Mouse (Mus musculus) small intestine, adult 10 weeks (tissue): ENCODE results near the gene Nudt22. TPM values are rescaled to one million over a fixed set of nuclear protein-coding genes. Genes with fewer than 3 reads are reported as not detected.

Source experiments
- polyA plus RNA-seq: library from polyadenylated mRNA; stranded (reverse); fragments of 350-450 nt; fragmentation: Illumina TruSeq; extraction: RNeasy Lipid Tissue Mini Kit (QIAGEN cat#74804); gene quantifications from one replicate; pipeline ENCODE4 v1.2.3, GENCODE M21; 2014; ENCODE audit warnings: low replicate concordance

Gene Nudt22
- polyA plus RNA-seq, result not detected

DNA sequence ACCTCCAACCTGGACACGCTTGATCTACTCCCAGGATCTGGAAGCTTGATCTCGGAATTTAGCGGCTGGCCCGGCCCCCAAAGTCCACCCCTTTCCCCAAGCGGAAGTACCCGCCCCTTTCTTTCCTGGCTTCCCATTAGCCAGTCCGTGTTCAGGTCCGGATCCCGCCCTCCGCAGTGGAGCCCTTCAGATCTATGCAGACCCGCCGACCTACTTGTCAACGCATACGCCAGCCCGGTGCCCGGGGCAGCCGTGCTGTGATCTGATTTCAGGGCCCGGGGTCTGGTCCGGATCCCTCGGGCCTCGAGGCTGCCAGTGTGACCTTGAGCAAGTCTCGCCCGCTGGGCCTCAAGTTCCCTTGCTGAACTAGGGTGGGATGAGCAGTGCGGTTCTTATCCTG lies at the start of gene Nudt22, which contains the start of gene Trpt1:
Nudt22 (minus strand) TSS at position 112 of the 400 bp plus-strand sequence.
Trpt1 (plus strand) TSS at position 126 of the 400 bp plus-strand sequence.

DNA sequence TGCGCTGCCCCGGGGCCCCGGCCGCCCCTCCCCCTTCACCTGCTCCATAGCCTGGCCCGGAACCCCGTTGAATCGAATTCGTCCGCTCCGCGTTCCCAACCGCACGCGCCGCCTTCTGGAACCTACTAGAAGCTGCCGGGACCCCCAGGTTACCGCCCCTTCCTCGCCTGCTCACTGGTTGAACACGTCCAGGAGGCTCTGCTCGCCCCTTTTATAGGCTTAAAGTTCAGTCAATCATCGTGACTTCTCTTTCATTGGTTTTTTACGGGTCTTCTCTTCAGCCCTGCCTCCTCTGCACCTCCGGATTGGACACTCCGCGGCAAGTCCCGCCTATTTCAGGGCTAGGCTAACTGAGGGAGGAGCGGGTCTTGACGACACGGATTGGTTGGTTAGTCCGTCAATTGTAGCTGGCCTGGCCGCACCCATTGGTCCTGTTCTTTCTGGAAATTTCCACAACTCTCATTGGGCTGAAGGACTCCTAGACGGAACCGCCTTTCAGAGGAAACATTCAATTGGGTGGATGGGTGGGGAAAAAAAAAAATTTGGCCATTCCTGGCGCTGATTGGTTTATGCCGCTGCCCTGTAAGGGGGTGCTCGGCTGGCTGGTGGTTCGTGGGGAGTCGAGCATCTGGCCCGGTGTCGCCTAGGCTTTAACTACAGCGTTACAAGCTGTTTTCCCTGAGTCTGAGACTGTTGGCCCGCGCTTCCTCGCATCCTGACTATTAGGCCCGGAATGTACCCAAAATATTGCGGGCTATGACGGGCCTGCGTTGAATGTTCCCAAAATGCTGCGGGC lies 44.1 kb upstream of the Nudt22 start, which contains the start of gene Stip1:
Stip1 (minus strand) TSS at position 127 of the 796 bp plus-strand sequence.

DNA sequence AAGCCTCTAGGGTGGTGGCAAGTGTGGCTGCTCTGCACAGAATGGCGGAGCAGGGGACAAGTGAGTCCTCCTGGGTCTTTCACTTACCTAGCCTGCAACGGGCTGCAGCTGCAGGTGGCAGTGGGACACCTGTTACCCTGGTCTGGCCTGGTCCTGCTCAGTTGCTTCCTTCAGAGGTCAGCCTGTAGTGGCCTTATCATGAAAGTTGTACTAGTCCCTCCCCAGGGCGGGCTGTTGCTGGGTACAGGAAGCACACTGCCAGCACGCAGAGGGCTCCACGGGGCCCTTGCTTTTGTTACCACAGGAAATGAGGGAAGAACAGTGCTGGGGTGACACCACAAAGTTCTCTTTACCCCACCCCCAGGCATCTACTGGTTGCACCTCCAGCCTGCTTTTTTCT lies 23.3 kb upstream of the Nudt22 start, which contains the start of gene Fermt3:
Fermt3 (minus strand) TSS at position 279 of the 400 bp plus-strand sequence.

DNA sequence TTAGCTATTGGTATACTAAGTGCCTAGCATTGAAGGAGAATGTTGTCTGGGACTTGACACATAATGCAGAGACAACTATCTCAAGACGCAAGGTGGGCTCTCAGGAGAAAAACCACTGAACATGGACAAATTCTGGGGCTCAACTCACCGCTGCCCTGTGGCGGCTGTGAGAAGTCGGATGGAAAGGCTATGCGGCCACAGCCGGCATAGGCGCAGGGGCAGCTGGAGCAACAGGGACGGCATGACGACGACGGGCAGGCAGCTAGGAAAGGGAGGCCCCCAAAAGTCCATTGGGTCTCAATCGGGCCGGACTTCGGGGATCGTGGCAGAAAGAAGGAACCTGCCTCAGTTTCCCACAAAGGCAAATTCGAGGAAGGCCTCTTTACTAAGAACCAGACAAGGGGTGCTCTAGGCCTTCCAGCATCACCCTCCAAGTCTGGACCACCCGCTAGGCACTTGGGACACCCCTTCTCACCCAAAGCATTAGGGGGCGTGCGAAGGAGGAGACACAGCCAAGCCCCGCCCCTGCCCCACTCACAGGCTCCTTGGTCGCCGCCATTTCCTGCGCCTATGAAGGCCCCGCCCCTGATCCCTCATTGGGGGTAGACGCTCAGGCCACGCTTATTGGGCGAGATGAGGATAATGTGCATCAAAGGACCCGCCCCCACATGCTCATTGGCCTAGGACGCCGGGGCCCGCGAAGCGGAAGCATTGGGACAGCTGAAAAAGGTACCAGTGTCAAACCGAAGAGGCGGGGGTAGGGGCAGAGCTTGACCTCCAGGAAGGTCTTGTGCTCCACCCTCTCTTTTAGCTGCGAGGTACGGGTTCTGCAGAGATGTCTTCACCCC lies 3.7 kb downstream of the Nudt22 start, which contains the start of gene Dnajc4:
Dnajc4 (minus strand) TSS at position 562 of the 848 bp plus-strand sequence.

DNA sequence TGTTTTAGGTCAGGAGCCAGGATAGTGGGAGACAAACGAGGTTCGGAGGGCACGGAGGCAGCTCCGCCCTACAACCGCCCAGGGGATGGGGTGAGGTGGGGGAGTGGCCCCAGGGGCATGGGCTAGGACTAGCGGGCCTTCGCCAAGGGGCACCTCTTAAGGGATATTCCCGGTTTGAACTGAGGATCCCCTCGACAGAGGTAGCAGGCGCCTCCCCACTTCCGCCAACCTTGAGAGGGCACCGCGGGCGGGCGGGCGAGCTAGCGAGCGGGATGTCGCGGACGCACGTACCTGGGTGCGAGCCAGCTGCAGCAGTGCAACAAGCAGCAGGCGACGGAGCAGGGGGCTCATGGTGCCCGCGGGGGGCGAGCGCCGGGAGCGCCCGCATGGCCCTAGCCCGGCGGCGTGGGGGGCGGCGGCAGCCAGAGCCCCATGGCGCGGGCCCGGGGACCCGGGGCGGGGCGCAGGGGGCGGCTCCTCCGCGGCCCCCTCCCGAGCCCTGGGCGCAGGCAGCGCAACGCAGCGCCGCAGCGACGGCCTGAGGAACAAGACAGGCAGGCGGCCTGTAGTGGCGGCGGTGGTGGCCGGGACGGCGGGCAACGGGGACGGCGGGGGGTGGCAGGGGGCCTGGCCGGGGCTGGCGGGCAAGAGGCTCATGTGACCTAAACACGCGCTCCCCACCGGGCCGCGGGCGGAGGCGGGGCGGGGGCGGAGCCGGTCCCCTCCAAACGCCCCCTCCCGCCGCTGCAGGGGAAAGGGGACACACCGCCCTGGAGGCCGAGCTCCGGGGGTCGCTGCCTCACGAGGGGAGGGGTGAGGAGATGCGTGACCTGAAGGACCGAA lies 8.6 kb downstream of the Nudt22 start, which contains the start of gene Vegfb:
Vegfb (minus strand) TSS at position 591 of the 843 bp plus-strand sequence.

DNA sequence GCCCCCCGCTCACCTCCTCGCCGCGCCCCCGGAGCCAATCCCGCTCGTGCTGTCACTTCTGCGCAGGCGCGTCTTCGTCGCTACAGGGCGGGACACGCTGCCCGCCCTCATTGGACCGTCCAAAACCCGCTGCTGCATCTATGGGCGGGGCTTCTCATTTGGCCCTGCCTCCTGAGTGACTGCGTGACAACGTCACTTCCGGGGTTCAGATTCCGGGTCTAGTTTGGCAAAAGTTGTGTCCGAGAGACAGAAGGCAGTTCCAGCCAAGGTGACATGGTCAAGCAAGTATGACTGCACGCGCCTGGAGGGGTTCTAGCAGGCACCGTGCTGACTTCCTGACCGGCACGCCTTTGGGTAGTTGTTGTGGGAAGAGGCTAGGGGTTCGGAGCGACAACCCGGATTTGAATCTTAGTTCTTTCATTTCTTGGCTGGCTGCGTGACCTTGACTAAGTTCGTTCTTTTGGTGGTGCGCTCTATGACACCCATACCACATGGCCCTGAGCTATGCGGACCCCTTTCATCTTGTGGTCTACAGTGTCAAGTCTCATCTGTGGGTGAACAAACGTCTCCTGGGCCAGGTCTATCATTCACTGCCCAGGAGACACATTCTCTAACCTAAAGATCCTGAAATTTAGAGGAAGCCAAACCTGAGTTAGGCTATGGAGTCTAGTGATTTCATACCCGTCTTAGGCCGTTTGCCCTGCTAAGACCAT lies 15.4 kb downstream of the Nudt22 start, which contains the start of gene Fkbp2:
Fkbp2 (minus strand) TSS at position 121 of the 713 bp plus-strand sequence.

DNA sequence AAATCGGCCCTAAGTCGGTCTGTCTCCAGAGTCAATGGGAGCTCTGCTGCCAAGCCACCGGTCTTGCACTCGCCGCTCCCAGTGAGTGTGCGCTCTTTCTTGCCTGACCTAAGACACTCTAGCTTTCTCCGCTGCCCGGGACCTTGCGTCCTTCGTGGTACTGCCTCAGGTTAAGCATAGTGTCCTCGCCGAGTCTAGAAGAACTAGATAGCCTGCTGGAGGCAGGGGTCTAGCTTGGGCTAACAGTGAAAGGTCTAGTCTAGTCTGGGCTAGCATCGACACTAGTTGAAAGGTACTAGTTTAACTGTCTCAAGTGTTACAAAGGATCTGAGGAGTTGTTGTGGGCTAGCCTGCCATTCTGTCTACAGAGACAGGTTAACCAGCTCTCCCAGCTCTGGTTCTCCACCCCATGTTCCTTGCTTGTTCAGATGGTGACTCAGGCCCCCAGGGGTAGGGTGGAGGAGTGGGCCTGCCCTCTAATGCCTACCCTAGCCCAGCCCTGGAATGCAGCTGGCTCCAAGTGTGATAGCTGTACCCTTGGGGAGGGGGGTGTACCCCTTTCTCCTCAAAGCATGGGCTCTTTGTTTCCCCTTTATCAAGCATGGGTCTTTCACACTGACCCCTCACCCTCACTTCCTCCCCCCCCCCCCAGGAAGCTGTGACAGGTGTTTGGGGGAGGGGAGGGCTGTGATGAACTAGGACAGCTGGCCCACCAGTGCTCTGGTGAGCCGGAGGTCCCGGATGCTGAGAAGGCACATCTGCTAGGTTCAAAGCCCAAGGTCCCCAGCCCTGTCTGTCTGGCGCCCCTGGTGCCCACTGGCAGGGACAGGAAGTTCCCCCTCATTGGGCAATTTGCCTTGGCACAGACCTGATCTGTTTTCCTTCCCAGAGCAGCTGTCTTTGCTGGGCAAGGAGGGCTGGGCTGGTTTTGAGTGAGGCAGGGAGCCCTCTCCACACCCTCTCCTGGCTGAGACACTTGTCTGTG lies 20.1 kb downstream of the Nudt22 start, which contains the start of gene Plcb3:
Plcb3 (minus strand) TSS at position 934 of the 985 bp plus-strand sequence.

DNA sequence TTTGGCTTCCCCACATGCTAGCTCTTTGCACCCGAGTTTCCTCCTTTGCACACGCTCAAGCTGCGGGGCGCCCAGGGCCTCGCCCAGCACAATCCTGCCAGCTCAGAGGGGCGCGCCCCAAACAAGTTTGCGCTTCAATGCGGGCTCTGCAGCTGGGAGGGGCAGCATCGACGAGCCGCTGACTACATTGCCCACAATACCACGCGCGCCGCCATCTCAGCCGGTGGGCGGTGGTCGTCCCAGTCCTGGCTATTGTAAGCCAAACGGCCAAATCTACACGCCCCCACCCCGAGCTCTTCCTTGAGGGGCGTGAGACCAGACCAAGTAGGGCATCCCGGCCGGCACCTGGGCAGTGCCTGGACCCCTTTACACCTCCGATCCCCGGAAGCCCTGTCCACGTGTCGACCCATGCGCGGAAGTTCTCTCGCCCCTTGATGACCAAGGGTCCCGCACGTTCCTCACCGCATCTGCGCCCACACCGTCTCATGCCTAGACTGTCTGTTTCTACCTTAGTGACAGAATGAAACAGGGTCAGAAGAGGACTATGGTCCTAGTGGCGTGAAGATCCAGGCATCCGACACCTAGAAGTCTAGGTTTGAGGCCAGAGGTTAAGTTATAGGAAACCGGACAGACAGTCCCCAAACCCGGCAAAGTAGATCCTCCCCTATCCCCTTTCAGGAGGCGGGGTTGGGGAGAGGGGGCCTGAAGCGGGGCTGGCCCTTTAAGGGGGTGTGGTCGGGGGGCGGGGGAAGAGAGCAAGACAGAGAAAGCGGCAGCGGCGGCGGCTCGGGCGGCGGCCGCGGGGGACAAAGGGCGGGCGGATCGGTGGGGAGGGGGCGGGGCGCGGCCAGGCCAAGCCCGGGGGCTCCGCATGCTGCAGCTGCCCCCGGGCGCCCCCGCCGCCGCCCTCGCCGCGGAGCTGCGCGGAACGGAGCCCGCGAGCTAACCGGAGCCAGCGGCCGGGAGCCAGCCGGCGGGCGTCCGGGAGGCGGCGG lies 21.4 kb downstream of the Nudt22 start, which contains the start of gene Ppp1r14b:
Ppp1r14b (plus strand) TSS at position 758 of the 995 bp plus-strand sequence.

Other genes with a start within 250 kb of the Nudt22 start
- gene Rps6ka4, start 155.5 kb downstream of the Nudt22 start, polyA plus RNA-seq, result not detected
- not detected for gene Ccdc88b, start 137.9 kb downstream of the Nudt22 start, polyA plus RNA-seq
- gene Trmt112, start 86.4 kb downstream of the Nudt22 start, polyA plus RNA-seq, result 6.8 TPM
- 30.6 TPM for gene Prdx5, start 86.0 kb downstream of the Nudt22 start, polyA plus RNA-seq
- 16.2 TPM for gene Esrra, start 74.3 kb downstream of the Nudt22 start, polyA plus RNA-seq
- gene Catsperz, start 70.7 kb downstream of the Nudt22 start, polyA plus RNA-seq, result not detected
- gene Kcnk4, start 61.6 kb downstream of the Nudt22 start, polyA plus RNA-seq, result not detected
- 0.41 TPM for gene Bad, start 54.3 kb downstream of the Nudt22 start, polyA plus RNA-seq
- not detected for gene Gpr137, start 53.6 kb downstream of the Nudt22 start, polyA plus RNA-seq
- gene Ppp1r14b, start 21.1 kb downstream of the Nudt22 start, polyA plus RNA-seq, result 4.2 TPM
- 18.0 TPM for gene Plcb3, start 19.6 kb downstream of the Nudt22 start, polyA plus RNA-seq
- 7.6 TPM for gene Fkbp2, start 15.6 kb downstream of the Nudt22 start, polyA plus RNA-seq
- 1.9 TPM for gene Vegfb, start 8.5 kb downstream of the Nudt22 start, polyA plus RNA-seq
- gene Dnajc4, start 3.5 kb downstream of the Nudt22 start, polyA plus RNA-seq, result not detected
- 0.41 TPM for gene Trpt1, start within 50 bp of the Nudt22 start, polyA plus RNA-seq
- 0.15 TPM for gene Fermt3, start 23.4 kb upstream of the Nudt22 start, polyA plus RNA-seq
- gene Stip1, start 43.9 kb upstream of the Nudt22 start, polyA plus RNA-seq, result 19.6 TPM
- gene Macrod1, start 60.7 kb upstream of the Nudt22 start, polyA plus RNA-seq, result 1.7 TPM
- gene Flrt1, start 109.6 kb upstream of the Nudt22 start, polyA plus RNA-seq, result not detected
- 7.0 TPM for gene Otub1, start 210.2 kb upstream of the Nudt22 start, polyA plus RNA-seq
- gene Cox8a, start 221.5 kb upstream of the Nudt22 start, polyA plus RNA-seq, result 78.7 TPM
- 7.6 TPM for gene Naa40, start 245.1 kb upstream of the Nudt22 start, polyA plus RNA-seq